Comparison of ENCODE assay signal across 35 mouse cellular contexts in genomic region chr16:8783198-8783913, GRCm38 (mm10). TPM values are rescaled to one million over a fixed set of nuclear protein-coding genes. Genes with fewer than 3 reads are reported as not detected.
A peak's percentile ranks its signal among the peaks of the same experiment; 100 is the strongest.
DNase-seq lines count a peak whose midpoint lies in the region; ATAC-seq and TF ChIP-seq lines count a peak whose summit lies in the region.
"Had no signal": no experiment of that assay in that cellular context is flagged by ENCODE, and none has a peak within 500 bp of the region (broad histone marks: within the 10 kb centered on the region; RNA-seq: fewer than 3 reads in every experiment).

No protein-coding gene starts in this region.

- 76% methylated on average over 16 of the region's 16 CpGs for WGBS in lung, postnatal 0 days

- no peak for TF ChIP-seq CTCF in lung, postnatal 0 days (IDR thresholded peaks at IDR 0.05)

- no peaks in the 10 kb centered on the region for H3K36me3 ChIP-seq in lung, postnatal 0 days (ENCODE audit: insufficient read depth, low read length)
- H3K36me3 ChIP-seq: embryonic facial prominence, embryonic 12.5 days; G1E; heart, embryonic 12.5 days; hindbrain, embryonic 13.5 days; limb, embryonic 10.5 days; limb, embryonic 15.5 days; midbrain, embryonic 12.5 days; neural tube, embryonic 12.5 days had no signal

- no peak overlapping the region for H3K27ac ChIP-seq in lung, postnatal 0 days (ENCODE audit: low read length)
- H3K27ac ChIP-seq: embryonic facial prominence, embryonic 12.5 days; heart, adult 2 months; hindbrain, embryonic 13.5 days; kidney, postnatal 0 days; limb, embryonic 10.5 days; limb, embryonic 15.5 days; liver, embryonic 14.5 days; midbrain, embryonic 12.5 days; neural tube, embryonic 12.5 days had no signal

- DNase-seq in lung, postnatal 36 days = peak; percentile 6
- DNase-seq in lung, postnatal 0 days (ENCODE audit: low spot score) = no peak
- peak; percentile 90 for DNase-seq in MN1 (ENCODE audit: low spot score)
- DNase-seq in gastrocnemius, postnatal 25 days = no peak
- DNase-seq in layer of hippocampus, postnatal 25 days (ENCODE audit: extremely low spot score in 1 of 2, low spot score in 1 of 2) = no peak
- no peak for DNase-seq in thymus, postnatal 0 days (ENCODE audit: low spot score)
- DNase-seq: adrenal gland, postnatal 10 days; cerebellum, adult 11 months; cerebellum, adult 9-10 months; embryo, embryonic 11 days; gastrocnemius, postnatal 36 days; heart, adult 2 months; heart, postnatal 4 days; kidney, adult 8-10 months; kidney, postnatal 4 days; lung, adult 2 months; lung, postnatal 14 days; thymus, adult 18-20 months had no signal

- no peak overlapping the region for H3K4me3 ChIP-seq in lung, postnatal 0 days (ENCODE audit: low read depth, low read length)
- H3K4me3 ChIP-seq: embryonic facial prominence, embryonic 12.5 days; heart, adult 2 months; heart, embryonic 12.5 days; hindbrain, embryonic 13.5 days; limb, embryonic 10.5 days; limb, embryonic 15.5 days; megakaryocyte, embryonic 14.5 days; midbrain, embryonic 12.5 days; myocyte; neural tube, embryonic 12.5 days had no signal

- no peak for TF ChIP-seq EP300 in lung, postnatal 0 days (IDR thresholded peaks at IDR 0.05)

- H3K4me1 ChIP-seq in lung, postnatal 0 days (ENCODE audit: insufficient read depth, low read depth, low read length) = no peaks in the 10 kb centered on the region
- H3K4me1 ChIP-seq: embryonic facial prominence, embryonic 12.5 days; hindbrain, embryonic 13.5 days; limb, embryonic 15.5 days; midbrain, embryonic 12.5 days; neural tube, embryonic 12.5 days had no signal

- ATAC-seq in lung, postnatal 0 days = no peak
- ATAC-seq in megakaryocyte, adult 5-6 weeks (ENCODE audit: poor library complexity, severe bottlenecking) = peak; percentile 27
- ATAC-seq: activated CD4-positive, CD25-positive, alpha-beta regulatory T cell, adult 4 months; forebrain, embryonic 14.5 days; intestine, embryonic 16.5 days; Patski had no signal

- H3K9ac ChIP-seq in lung, postnatal 0 days (replicated peaks; ENCODE audit: low read depth) = no peak overlapping the region
- H3K9ac ChIP-seq: embryonic facial prominence, embryonic 12.5 days; heart, embryonic 12.5 days; hindbrain, embryonic 13.5 days; limb, embryonic 15.5 days; liver, embryonic 14.5 days; midbrain, embryonic 12.5 days; neural tube, embryonic 12.5 days had no signal

- H3K9me3 ChIP-seq in lung, postnatal 0 days (ENCODE audit: low read length) = no peaks in the 10 kb centered on the region
- H3K9me3 ChIP-seq: embryonic facial prominence, embryonic 12.5 days; G1E; heart, embryonic 12.5 days; hindbrain, embryonic 13.5 days; limb, embryonic 10.5 days; limb, embryonic 15.5 days; megakaryocyte, embryonic 14.5 days; midbrain, embryonic 12.5 days; neural tube, embryonic 12.5 days had no signal

- no peaks in the 10 kb centered on the region for H3K27me3 ChIP-seq in lung, postnatal 0 days (replicated peaks; ENCODE audit: insufficient read depth, low read length)
- H3K27me3 ChIP-seq: embryonic facial prominence, embryonic 12.5 days; heart, embryonic 12.5 days; hindbrain, embryonic 13.5 days; limb, embryonic 15.5 days; midbrain, embryonic 12.5 days; neural tube, embryonic 12.5 days; Patski had no signal

- H3K4me2 ChIP-seq in lung, postnatal 0 days (replicated peaks; ENCODE audit: low read depth, low read length) = no peak overlapping the region
- H3K4me2 ChIP-seq: embryonic facial prominence, embryonic 12.5 days; heart, embryonic 12.5 days; hindbrain, embryonic 13.5 days; limb, embryonic 15.5 days; midbrain, embryonic 12.5 days; neural tube, embryonic 12.5 days had no signal

RNA-seq across cellular contexts. Expression of gene Usp7, which starts 8.8 kb away (rescaled TPM):
- 16.5 and 17.6 TPM in 2 replicates for polyA plus RNA-seq in lung, postnatal 0 days (2015; fragmentation: Nextera tagmentation; extraction: Ambion mirVana)
- 127 and 132 TPM in 2 replicates for total RNA-seq in megakaryocyte, adult 5-6 weeks (2015)
- 122 and 137 TPM in 2 replicates for total RNA-seq in megakaryocyte, adult 5-6 weeks (2017)
- 10 to 100 TPM; 49.3 to 49.4 TPM for total RNA-seq in gastrocnemius, postnatal 25 days (2021)
- 100 to 1,000 TPM; 132 to 156 TPM for total RNA-seq in layer of hippocampus, postnatal 25 days (2021)
- polyA plus RNA-seq in thymus, postnatal 0 days (2015; fragmentation: Nextera tagmentation; extraction: Ambion mirVana) = 43.0 and 50.3 TPM in 2 replicates

RNA-seq across cellular contexts. Expression of gene 1810013L24Rik, which starts 46.5 kb away (rescaled TPM):
- polyA plus RNA-seq in lung, postnatal 0 days (2015; fragmentation: Nextera tagmentation; extraction: Ambion mirVana) = 19.7 and 20.3 TPM in 2 replicates
- 45.2 and 57.7 TPM in 2 replicates for total RNA-seq in megakaryocyte, adult 5-6 weeks (2015)
- 48.3 and 56.3 TPM in 2 replicates for total RNA-seq in megakaryocyte, adult 5-6 weeks (2017)
- total RNA-seq in gastrocnemius, postnatal 25 days (2021) = 10 to 100 TPM; 67.4 to 73.8 TPM
- total RNA-seq in layer of hippocampus, postnatal 25 days (2021) = 100 to 1,000 TPM in 1 of 2 experiments, 10 to 100 TPM in 1; 93.3 to 104 TPM
- 18.3 and 24.5 TPM in 2 replicates for polyA plus RNA-seq in thymus, postnatal 0 days (2015; fragmentation: Nextera tagmentation; extraction: Ambion mirVana)

Comparison
In these comparisons a context has a peak if more than half of its experiments do, and no peak if none do; other contexts are left out.
1. DNase-seq: peak in lung, postnatal 36 days (single experiment) and MN1 (single experiment); none in lung, postnatal 0 days (single experiment), gastrocnemius, postnatal 25 days (single experiment), layer of hippocampus, postnatal 25 days (0 of 2) and thymus, postnatal 0 days (single experiment).